Mouse (Mus musculus) MEL (cell line): ENCODE measurements around the gene Klhl42. TPM values are rescaled to one million over a fixed set of nuclear protein-coding genes. Genes with fewer than 3 reads are reported as not detected.

Experiments used
- DNase-seq: peaks from one replicate; pipeline ENCODE4 v3.0.0; 2011; ENCODE audit warnings: low read depth, low spot score
- H3K27ac ChIP-seq: 2 replicates; pipeline ENCODE4 v1.5.1; 2012; ENCODE audit warnings: low read depth, mild to moderate bottlenecking, control low read depth, low read length, moderate library complexity; ENCODE audit not compliant: control insufficient read depth
- H3K27me3 ChIP-seq, 2 experiments: fragments of 150-350 bp in 1 of 2; sonication (generic) in 1 of 2; 2 replicates each; pipeline ENCODE4 v1.6.1; 2012; ENCODE audit warnings: low read length in 2 of 2, mild to moderate bottlenecking in 2 of 2, improper control_type of control experiment in 1 of 2, moderate library complexity in 1 of 2; ENCODE audit not compliant: insufficient read depth in 2 of 2, control insufficient read depth in 1 of 2
- H3K36me3 ChIP-seq, 2 experiments: 2 replicates each; pipeline ENCODE4 v1.6.1; 2012 to 2014; ENCODE audit warnings: low read length in 2 of 2, improper control_type of control experiment in 1 of 2, inconsistent platforms in 1 of 2, mild to moderate bottlenecking in 1 of 2; ENCODE audit not compliant: insufficient read depth in 2 of 2, control insufficient read depth in 1 of 2
- H3K4me1 ChIP-seq, 2 experiments: fragments of 150-350 bp in 1 of 2; sonication (generic) in 1 of 2; 2 replicates each; pipeline ENCODE4 v1.6.1; 2012; ENCODE audit warnings: low read length in 2 of 2, improper control_type of control experiment in 1 of 2, mild to moderate bottlenecking in 1 of 2; ENCODE audit not compliant: insufficient read depth in 2 of 2, control insufficient read depth in 1 of 2
- H3K4me3 ChIP-seq, 2 experiments: fragments of 150-350 bp in 1 of 2; sonication (generic) in 1 of 2; 2 replicates each; pipeline ENCODE4 v1.5.1; 2012; ENCODE audit warnings: low read depth in 2 of 2, low read length in 2 of 2, mild to moderate bottlenecking in 2 of 2, moderate library complexity in 2 of 2, control low read depth in 1 of 2, improper control_type of control experiment in 1 of 2; ENCODE audit not compliant: control insufficient read depth in 1 of 2, insufficient read depth in 1 of 2
- H3K79me2 ChIP-seq: 2 replicates; pipeline ENCODE4 v1.6.1; 2012; ENCODE audit warnings: mild to moderate bottlenecking, low read length, moderate library complexity; ENCODE audit not compliant: control insufficient read depth, poor library complexity, insufficient read depth
- H3K9ac ChIP-seq: 2 replicates; pipeline ENCODE4 v1.6.1; 2012; ENCODE audit warnings: low read depth, mild to moderate bottlenecking, control low read depth, low read length, moderate library complexity; ENCODE audit not compliant: control insufficient read depth, poor library complexity, severe bottlenecking
- H3K9me3 ChIP-seq: fragments of 150-350 bp; sonication (generic); replicated peaks from 2 replicates; pipeline ENCODE4 v1.6.1; 2012; ENCODE audit warnings: mild to moderate bottlenecking, low read length, improper control_type of control experiment, moderate library complexity; ENCODE audit not compliant: insufficient read depth
- BHLHE40 ChIP-seq: IDR thresholded peaks from 2 replicates; pipeline ENCODE4 v1.6.1; 2012; ENCODE audit warnings: low read depth, mild to moderate bottlenecking, inconsistent platforms, low read length, improper control_type of control experiment, borderline replicate concordance
- CHD1 ChIP-seq: IDR thresholded peaks from 2 replicates; pipeline ENCODE4 v1.6.1; 2012; ENCODE audit warnings: low read depth, mild to moderate bottlenecking, inconsistent platforms, low read length, improper control_type of control experiment
- CHD2 ChIP-seq: IDR thresholded peaks from 2 replicates; pipeline ENCODE4 v1.6.1; 2011; ENCODE audit warnings: low read length, improper control_type of control experiment
- ELF1 ChIP-seq: IDR thresholded peaks from 2 replicates; pipeline ENCODE4 v1.6.1; 2014; ENCODE audit warnings: low read depth, mild to moderate bottlenecking, inconsistent platforms, low read length, improper control_type of control experiment, moderate library complexity
- EP300 ChIP-seq, 2 experiments: IDR thresholded peaks; 2 replicates each; pipeline ENCODE4 v1.6.1; 2011; ENCODE audit warnings: improper control_type of control experiment in 2 of 2, low read length in 2 of 2, low read depth in 1 of 2, mild to moderate bottlenecking in 1 of 2
- ETS1 ChIP-seq: IDR thresholded peaks from 2 replicates; pipeline ENCODE4 v1.6.1; 2012; ENCODE audit warnings: low read depth, mild to moderate bottlenecking, inconsistent platforms, low read length, improper control_type of control experiment, moderate library complexity
- GABPA ChIP-seq: IDR thresholded peaks from 2 replicates; pipeline ENCODE4 v1.6.1; 2012; ENCODE audit warnings: low read depth, mild to moderate bottlenecking, inconsistent platforms, low read length, improper control_type of control experiment, moderate library complexity
- GATA1 ChIP-seq: IDR thresholded peaks from 2 replicates; pipeline ENCODE4 v1.6.1; 2011; ENCODE audit warnings: low read depth, low read length, improper control_type of control experiment
- HCFC1 ChIP-seq: IDR thresholded peaks from 2 replicates; pipeline ENCODE4 v1.6.1; 2012; ENCODE audit warnings: low read depth, mild to moderate bottlenecking, inconsistent platforms, low read length, improper control_type of control experiment, moderate library complexity
- KAT2A ChIP-seq: conservative IDR thresholded peaks from 2 replicates; pipeline ENCODE4 v1.6.1; 2012; ENCODE audit warnings: low read depth, low read length, improper control_type of control experiment, inconsistent platforms
- MAFK ChIP-seq: IDR thresholded peaks from 2 replicates; pipeline ENCODE4 v1.6.1; 2011; ENCODE audit warnings: low read depth, mild to moderate bottlenecking, low read length, improper control_type of control experiment, borderline replicate concordance
- MAX ChIP-seq: IDR thresholded peaks from 2 replicates; pipeline ENCODE4 v1.6.1; 2011; ENCODE audit warnings: low read length, improper control_type of control experiment
- MAZ ChIP-seq: IDR thresholded peaks from 2 replicates; pipeline ENCODE4 v1.6.1; 2012; ENCODE audit warnings: low read depth, mild to moderate bottlenecking, inconsistent platforms, low read length, improper control_type of control experiment
- MEF2A ChIP-seq: IDR thresholded peaks from 2 replicates; pipeline ENCODE4 v1.6.1; 2014; ENCODE audit warnings: low read depth, mild to moderate bottlenecking, inconsistent platforms, low read length, improper control_type of control experiment; ENCODE audit not compliant: poor library complexity, insufficient replicate concordance, severe bottlenecking; ENCODE audit errors: extremely low read depth
- MXI1 ChIP-seq: IDR thresholded peaks from 2 replicates; pipeline ENCODE4 v1.6.1; 2011; ENCODE audit warnings: mild to moderate bottlenecking, low read depth, low read length, improper control_type of control experiment
- MYB ChIP-seq: IDR thresholded peaks from 2 replicates; pipeline ENCODE4 v1.6.1; 2011; ENCODE audit warnings: mild to moderate bottlenecking, low read depth, low read length, improper control_type of control experiment
- MYC ChIP-seq: IDR thresholded peaks from 2 replicates; pipeline ENCODE4 v1.6.1; 2011; ENCODE audit warnings: low read depth, mild to moderate bottlenecking, low read length, improper control_type of control experiment, moderate library complexity
- NELFE ChIP-seq: IDR thresholded peaks from 2 replicates; pipeline ENCODE4 v1.6.1; 2011; ENCODE audit warnings: low read depth, low read length, improper control_type of control experiment
- NRF1 ChIP-seq: IDR thresholded peaks from 2 replicates; pipeline ENCODE4 v1.6.1; 2014; ENCODE audit warnings: low read depth, mild to moderate bottlenecking, inconsistent platforms, low read length, improper control_type of control experiment, moderate library complexity; ENCODE audit not compliant: poor library complexity, insufficient read depth, severe bottlenecking
- POLR2A ChIP-seq, 2 experiments: IDR thresholded peaks; 2 replicates each; pipeline ENCODE4 v1.6.1; 2011 to 2012; ENCODE audit warnings: low read length in 2 of 2, mild to moderate bottlenecking in 2 of 2, control low read depth in 1 of 2, improper control_type of control experiment in 1 of 2, low read depth in 1 of 2, moderate library complexity in 1 of 2; ENCODE audit not compliant: control insufficient read depth in 1 of 2, insufficient read depth in 1 of 2, poor library complexity in 1 of 2
- POLR2AphosphoS2 ChIP-seq: IDR thresholded peaks from 2 replicates; pipeline ENCODE4 v1.6.1; 2011; ENCODE audit warnings: low read length, improper control_type of control experiment
- POLR2AphosphoS5 ChIP-seq: IDR thresholded peaks from 2 replicates; pipeline ENCODE4 v1.6.1; 2012; ENCODE audit warnings: low read depth, borderline replicate concordance, mild to moderate bottlenecking, inconsistent platforms, low read length, moderate library complexity, mixed read lengths
- RAD21 ChIP-seq: IDR thresholded peaks from 2 replicates; pipeline ENCODE4 v1.6.1; 2011; ENCODE audit warnings: mild to moderate bottlenecking, low read depth, low read length, improper control_type of control experiment
- SMC3 ChIP-seq: IDR thresholded peaks from 2 replicates; pipeline ENCODE4 v1.6.1; 2011; ENCODE audit warnings: low read depth, low read length, improper control_type of control experiment
- TAL1 ChIP-seq: IDR thresholded peaks from 2 replicates; pipeline ENCODE4 v1.6.1; 2012; ENCODE audit warnings: mild to moderate bottlenecking, inconsistent platforms, low read length, moderate library complexity, mixed read lengths
- TBP ChIP-seq: IDR thresholded peaks from 2 replicates; pipeline ENCODE4 v1.8.0; 2011; ENCODE audit warnings: low read depth, low read length, improper control_type of control experiment
- TCF12 ChIP-seq: IDR thresholded peaks from 2 replicates; pipeline ENCODE4 v1.6.1; 2014; ENCODE audit warnings: low read depth, mild to moderate bottlenecking, inconsistent platforms, low read length, improper control_type of control experiment, moderate library complexity
- UBTF ChIP-seq: IDR thresholded peaks from 2 replicates; pipeline ENCODE4 v1.6.1; 2012; ENCODE audit warnings: low read depth, mild to moderate bottlenecking, inconsistent platforms, low read length, improper control_type of control experiment, moderate library complexity, borderline replicate concordance; ENCODE audit not compliant: insufficient read depth
- USF1 ChIP-seq: IDR thresholded peaks from 2 replicates; pipeline ENCODE4 v1.6.1; 2014; ENCODE audit warnings: low read depth, mild to moderate bottlenecking, inconsistent platforms, low read length, improper control_type of control experiment, moderate library complexity
- USF2 ChIP-seq, 2 experiments: IDR thresholded peaks; 2 replicates each; pipeline ENCODE4 v1.6.1; 2011 to 2012; ENCODE audit warnings: improper control_type of control experiment in 2 of 2, low read length in 2 of 2, borderline replicate concordance in 1 of 2, inconsistent platforms in 1 of 2, low read depth in 1 of 2, mild to moderate bottlenecking in 1 of 2; ENCODE audit not compliant: insufficient read depth in 1 of 2
- ZC3H11A ChIP-seq: IDR thresholded peaks from 2 replicates; pipeline ENCODE4 v1.6.1; 2012; ENCODE audit warnings: low read depth, mild to moderate bottlenecking, inconsistent platforms, low read length, improper control_type of control experiment
- ZMIZ1 ChIP-seq: IDR thresholded peaks from 2 replicates; pipeline ENCODE4 v1.6.1; 2012; ENCODE audit warnings: low read depth, mild to moderate bottlenecking, inconsistent platforms, low read length, improper control_type of control experiment, moderate library complexity
- ZNF384 ChIP-seq: IDR thresholded peaks from 2 replicates; pipeline ENCODE4 v1.6.1; 2012; ENCODE audit warnings: low read depth, mild to moderate bottlenecking, inconsistent platforms, low read length, improper control_type of control experiment
- polyA plus RNA-seq, 2 experiments: library from polyadenylated mRNA; stranded (reverse) in 1 of 2; unstranded in 1 of 2; fragments of >175 nt in 1 of 2; fragments of >200 nt in 1 of 2; gene quantifications; 2 replicates each; pipeline versions ENCODE4 v1.2.1 to v1.2.4; 2012; ENCODE audit warnings: low replicate concordance in 2 of 2, low read depth in 1 of 2; ENCODE audit not compliant: insufficient read length in 2 of 2, insufficient read depth in 1 of 2, missing spikeins in 1 of 2
- total RNA-seq: library from RNA; depleted of rRNA; stranded (reverse); fragments of 300-350 nt; gene quantifications from 2 replicates; pipeline ENCODE4 v1.2.3, GENCODE M21; 2012; rRNA removed

Klhl42 gene
- total RNA-seq, result 7.3 and 10.9 TPM in 2 replicates
- polyA plus RNA-seq, result 1 to 10 TPM in 1 of 2 experiments, not detected in 1; 8.2 TPM

- Histone ChIP-seq H3K9ac (peak within 1 kb of the TSS; percentile 90), H3K27me3 (no peaks in the 10 kb centered on the region), H3K27ac (peak within 1 kb of the TSS; percentile 69), H3K4me3 (peak within 1 kb of the TSS; percentile 69 to 77), H3K79me2 (peaks cover 42% of the 10 kb centered on the region), H3K9me3 (no peaks in the 10 kb centered on the region), H3K4me1 (peaks cover 7 to 22% of the 10 kb centered on the region in 2 experiments; a peak in 3 of 4 replicates), H3K36me3 (peaks cover 10 to 22% of the 10 kb centered on the region in 2 experiments)
- DNase-seq, result peak; percentile 84
- TF ChIP-seq POLR2AphosphoS2, result peak; percentile 80; the same call in 1 of the 2 replicates
- no peak for TF ChIP-seq POLR2AphosphoS5
- peak; percentile 71 for TF ChIP-seq MXI1
- TF ChIP-seq USF2 (IDR thresholded peaks at IDR 0.05; ENCODE audit: borderline replicate concordance in 1 of 2, insufficient read depth in 1 of 2, low read depth in 1 of 2, low read length in 2 of 2), result no peak
- peak in 1 of 2 experiments; percentile 18; a peak in 1 of 4 replicates for TF ChIP-seq EP300 (IDR thresholded peaks at IDR 0.05; ENCODE audit: low read depth in 1 of 2, low read length in 2 of 2)
- TF ChIP-seq MAZ, result 0 out of 2 replicates have a peak, but pooled peaks have one; percentile 61
- TF ChIP-seq ETS1, result no peak
- no peak for TF ChIP-seq TAL1
- TF ChIP-seq NRF1, result peak; percentile 55
- TF ChIP-seq HCFC1, result peak; percentile 68
- no peak for TF ChIP-seq SMC3
- TF ChIP-seq TBP, result peak; percentile 34; the same call in 1 of the 2 replicates
- peak; percentile 99 for TF ChIP-seq UBTF
- TF ChIP-seq MAX, result peak; percentile 77
- no peak for TF ChIP-seq MYB
- TF ChIP-seq TCF12, result peak; percentile 42; the same call in 1 of the 2 replicates
- no peak for TF ChIP-seq GATA1
- TF ChIP-seq GABPA, result no peak
- TF ChIP-seq ZMIZ1, result peak; percentile 59
- peak; percentile 44; the same call in 1 of the 2 replicates for TF ChIP-seq MYC
- peak; percentile 83 to 85; a peak in 3 of 4 replicates for TF ChIP-seq POLR2A (IDR thresholded peaks at IDR 0.05; ENCODE audit: control insufficient read depth in 1 of 2, insufficient read depth in 1 of 2, low read depth in 1 of 2, low read length in 2 of 2, poor library complexity in 1 of 2)
- no peak for TF ChIP-seq MEF2A
- TF ChIP-seq RAD21, result no peak
- TF ChIP-seq NELFE, result peak; percentile 75
- TF ChIP-seq ZNF384, result no peak
- TF ChIP-seq ELF1, result peak; percentile 16; the same call in 1 of the 2 replicates
- no peak for TF ChIP-seq ZC3H11A
- no peak for TF ChIP-seq MAFK
- TF ChIP-seq BHLHE40, result peak; percentile 61; the same call in 1 of the 2 replicates
- TF ChIP-seq CHD1, result no peak
- TF ChIP-seq CHD2, result no peak
- TF ChIP-seq USF1, result 0 out of 2 replicates have a peak, but pooled peaks have one; percentile 22
- TF ChIP-seq KAT2A, result no peak; the same call in 1 of the 2 replicates
These were observed at the start of gene Klhl42 for GRCm38 (mm10) chr6:147091136-147092120. TSS of gene Klhl42 (plus strand) at chr6:147091379.
